Mouse (Mus musculus) hindbrain, embryonic 10.5 days (tissue): ENCODE measurements around the gene Parp8. TPM values are rescaled to one million over a fixed set of nuclear protein-coding genes. Genes with fewer than 3 reads are reported as not detected.
"Not testable (repeated sequence)": the region's sequence is repeated elsewhere in the genome, so short reads cannot be mapped to it uniquely, and the experiment has no call there.

Experiments used
- DNase-seq: peaks from one replicate; pipeline ENCODE4 v3.0.0-alpha.2; 2017; ENCODE audit warnings: low spot score
- H3K27ac ChIP-seq: fragments of 300-500 bp; sonication (generic); 2 replicates; pipeline ENCODE4 v1.5.1; 2016; ENCODE audit warnings: mild to moderate bottlenecking, moderate library complexity
- H3K27me3 ChIP-seq: fragments of 300-500 bp; sonication (generic); 2 replicates; pipeline ENCODE4 v1.6.1; 2016; ENCODE audit warnings: mild to moderate bottlenecking; ENCODE audit not compliant: poor library complexity, insufficient read depth, severe bottlenecking
- H3K36me3 ChIP-seq: fragments of 300-500 bp; sonication (generic); 2 replicates; pipeline ENCODE4 v1.6.1; 2016; ENCODE audit warnings: mild to moderate bottlenecking, moderate library complexity
- H3K4me1 ChIP-seq: fragments of 300-500 bp; sonication (generic); replicated peaks from 2 replicates; pipeline ENCODE4 v1.6.1; 2016; ENCODE audit warnings: mild to moderate bottlenecking
- H3K4me3 ChIP-seq: fragments of 300-500 bp; sonication (generic); 2 replicates; pipeline ENCODE4 v1.5.1; 2016; ENCODE audit warnings: mild to moderate bottlenecking, moderate library complexity
- H3K9me3 ChIP-seq: fragments of 300-500 bp; sonication (generic); 2 replicates; pipeline ENCODE4 v1.6.1; 2016; ENCODE audit warnings: mild to moderate bottlenecking, moderate library complexity
- WGBS: fragments of 180-500 bp; shearing (Covaris S2); methylation state at CpG from one replicate; pipeline ENCODE4 v1.1.7; 2016; 5-methylcytosine and 5-hydroxymethylcytosine counted together
- polyA plus RNA-seq: library from polyadenylated mRNA; unstranded; fragments of >200 nt; fragmentation: Nextera tagmentation; extraction: Ambion mirVana; gene quantifications from 2 replicates; pipeline ENCODE4 v1.2.1, GENCODE M21; 2016

Parp8 gene
- polyA plus RNA-seq, 1 experiment from 2014 or later, result 13.7 TPM

- WGBS, result 77% methylated on average over 9 of the region's 9 CpGs
Observed at GRCm38 (mm10) chr13:116947611-116948298, 77.6 kb downstream of the Parp8 start.

GRCm38 (mm10) chr13:116946566-116946965 is 78.8 kb downstream of the Parp8 start:
- WGBS, result 84% methylated on average over 4 of the region's 4 CpGs
- no peaks in the 10 kb centered on the region for H3K36me3 ChIP-seq
- no peaks in the 10 kb centered on the region for H3K9me3 ChIP-seq
- no peak overlapping the region for H3K4me3 ChIP-seq
- no peaks in the 10 kb centered on the region for H3K27me3 ChIP-seq
- H3K4me1 ChIP-seq, result 0 out of 2 replicates have a peak, but pooled peaks cover 2% of the 10 kb centered on the region
- no peak for DNase-seq
- no peak overlapping the region for H3K27ac ChIP-seq

More at GRCm38 (mm10) chr13:116947611-116948298, 77.6 kb downstream of the Parp8 start:
- DNase-seq, result no peak
- no peaks in the 10 kb centered on the region for H3K27me3 ChIP-seq
- no peaks in the 10 kb centered on the region for H3K9me3 ChIP-seq
- no peaks in the 10 kb centered on the region for H3K36me3 ChIP-seq
- H3K27ac ChIP-seq, result no peak overlapping the region
- no peaks in the 10 kb centered on the region for H3K4me1 ChIP-seq
- no peak overlapping the region for H3K4me3 ChIP-seq

- no peak for DNase-seq
- no peak overlapping the region for H3K4me3 ChIP-seq
- WGBS, result 79% methylated on average over 13 of the region's 13 CpGs
Observed at GRCm38 (mm10) chr13:116941280-116942015, 83.9 kb downstream of the Parp8 start.

GRCm38 (mm10) chr13:116940761-116941160 is 84.6 kb downstream of the Parp8 start:
- Histone ChIP-seq H3K27ac (no peak overlapping the region), H3K4me3 (no peak overlapping the region), H3K4me1 (peaks cover 6% of the 10 kb centered on the region; the same call in 1 of the 2 replicates), H3K9me3 (no peaks in the 10 kb centered on the region), H3K27me3 (no peaks in the 10 kb centered on the region), H3K36me3 (no peaks in the 10 kb centered on the region)
- DNase-seq, result no peak
- 87% methylated on average over 7 of the region's 7 CpGs for WGBS

More at GRCm38 (mm10) chr13:116941280-116942015, 83.9 kb downstream of the Parp8 start:
- Histone ChIP-seq H3K36me3 (no peaks in the 10 kb centered on the region), H3K4me1 (peaks cover 6% of the 10 kb centered on the region; the same call in 1 of the 2 replicates), H3K27ac (no peak overlapping the region), H3K9me3 (no peaks in the 10 kb centered on the region), H3K27me3 (no peaks in the 10 kb centered on the region)

- H3K36me3 ChIP-seq, H3K9me3 ChIP-seq, H3K27me3 ChIP-seq, H3K4me1 ChIP-seq, H3K4me3 ChIP-seq, H3K27ac ChIP-seq, DNase-seq: not testable (repeated sequence)
- 92% methylated on average over 3 of the region's 3 CpGs for WGBS
Observed at GRCm38 (mm10) chr13:116937019-116937418, 88.3 kb downstream of the Parp8 start.

- Histone ChIP-seq H3K27ac (no peak overlapping the region), H3K27me3 (no peaks in the 10 kb centered on the region), H3K36me3 (no peaks in the 10 kb centered on the region), H3K9me3 (no peaks in the 10 kb centered on the region), H3K4me3 (no peak overlapping the region), H3K4me1 (no peaks in the 10 kb centered on the region)
- 92% methylated on average over 6 of the region's 6 CpGs for WGBS
- no peak for DNase-seq
Observed at GRCm38 (mm10) chr13:116917387-116917930, 107.9 kb downstream of the Parp8 start.

- Histone ChIP-seq H3K9me3 (no peaks in the 10 kb centered on the region), H3K27ac (no peak overlapping the region), H3K36me3 (no peaks in the 10 kb centered on the region), H3K4me3 (no peak overlapping the region), H3K27me3 (no peaks in the 10 kb centered on the region), H3K4me1 (no peaks in the 10 kb centered on the region)
- DNase-seq, result no peak
- 87% methylated on average over 3 of the region's 3 CpGs for WGBS
Observed at GRCm38 (mm10) chr13:116908284-116908683, 117.1 kb downstream of the Parp8 start.

GRCm38 (mm10) chr13:116903394-116903793 is 121.9 kb downstream of the Parp8 start:
- DNase-seq, result no peak

GRCm38 (mm10) chr13:116898395-116898794 is 126.9 kb downstream of the Parp8 start:
- H3K27ac ChIP-seq, result no peak overlapping the region
- no peaks in the 10 kb centered on the region for H3K27me3 ChIP-seq
- 88% methylated on average over 5 of the region's 5 CpGs for WGBS
- no peaks in the 10 kb centered on the region for H3K4me1 ChIP-seq
- H3K36me3 ChIP-seq, result peaks cover 18% of the 10 kb centered on the region
- no peaks in the 10 kb centered on the region for H3K9me3 ChIP-seq
- DNase-seq, result no peak
- H3K4me3 ChIP-seq, result no peak overlapping the region

More at GRCm38 (mm10) chr13:116903394-116903793, 121.9 kb downstream of the Parp8 start:
- H3K36me3 ChIP-seq, result 0 out of 2 replicates have a peak, but pooled peaks cover 8% of the 10 kb centered on the region
- no peaks in the 10 kb centered on the region for H3K9me3 ChIP-seq
- H3K27me3 ChIP-seq, result no peaks in the 10 kb centered on the region
- no peak overlapping the region for H3K27ac ChIP-seq
- no peaks in the 10 kb centered on the region for H3K4me1 ChIP-seq
- no peak overlapping the region for H3K4me3 ChIP-seq
- 78% methylated on average over 5 of the region's 5 CpGs for WGBS

- 89% methylated on average over 1 of the region's 1 CpGs for WGBS
- Histone ChIP-seq H3K4me3 (no peak overlapping the region), H3K4me1 (no peaks in the 10 kb centered on the region), H3K27me3 (no peaks in the 10 kb centered on the region), H3K27ac (no peak overlapping the region), H3K36me3 (peaks cover 21% of the 10 kb centered on the region), H3K9me3 (no peaks in the 10 kb centered on the region)
- DNase-seq, result no peak
Observed at GRCm38 (mm10) chr13:116897711-116898110, 127.6 kb downstream of the Parp8 start.

GRCm38 (mm10) chr13:116884422-116884942 is 140.9 kb downstream of the Parp8 start:
- DNase-seq, result no peak
- Histone ChIP-seq H3K4me1 (0 out of 2 replicates have a peak, but pooled peaks cover 4% of the 10 kb centered on the region), H3K27me3 (no peaks in the 10 kb centered on the region), H3K36me3 (0 out of 2 replicates have a peak, but pooled peaks cover 6% of the 10 kb centered on the region), H3K9me3 (no peaks in the 10 kb centered on the region), H3K4me3 (no peak overlapping the region), H3K27ac (no peak overlapping the region)
- 81% methylated on average over 9 of the region's 9 CpGs for WGBS

- no peak for DNase-seq
- Histone ChIP-seq H3K27ac (no peak overlapping the region), H3K9me3 (no peaks in the 10 kb centered on the region), H3K36me3 (0 out of 2 replicates have a peak, but pooled peaks cover 6% of the 10 kb centered on the region), H3K4me1 (0 out of 2 replicates have a peak, but pooled peaks cover 4% of the 10 kb centered on the region), H3K4me3 (no peak overlapping the region), H3K27me3 (no peaks in the 10 kb centered on the region)
- 83% methylated on average over 7 of the region's 7 CpGs for WGBS
Observed at GRCm38 (mm10) chr13:116882226-116882625, 143.1 kb downstream of the Parp8 start.
